Mouse (Mus musculus) midbrain, embryonic 13.5 days (tissue): ENCODE measurements around the gene D430042O09Rik. TPM values are rescaled to one million over a fixed set of nuclear protein-coding genes. Genes with fewer than 3 reads are reported as not detected.

Experiments
- ATAC-seq: fragments of 200-750 bp; cut with Nextera tagmentation; 2 replicates; pipeline ENCODE4 v1.8.0; 2017; ENCODE audit warnings: mild to moderate bottlenecking, moderate TSS enrichment, moderate library complexity
- H3K27ac ChIP-seq: fragments of 300-500 bp; sonication (generic); 2 replicates; pipeline ENCODE4 v1.5.1; 2015; ENCODE audit warnings: inconsistent platforms, mild to moderate bottlenecking, moderate library complexity
- H3K27me3 ChIP-seq: fragments of 300-500 bp; sonication (generic); 2 replicates; pipeline ENCODE4 v1.6.1; 2015; ENCODE audit warnings: mild to moderate bottlenecking, inconsistent platforms
- H3K36me3 ChIP-seq: fragments of 300-500 bp; sonication (generic); 2 replicates; pipeline ENCODE4 v1.6.1; 2015; ENCODE audit warnings: mild to moderate bottlenecking, inconsistent platforms
- H3K4me1 ChIP-seq: fragments of 300-500 bp; sonication (generic); replicated peaks from 2 replicates; pipeline ENCODE4 v1.6.1; 2015; ENCODE audit warnings: inconsistent platforms
- H3K4me2 ChIP-seq: fragments of 300-500 bp; sonication (generic); replicated peaks from 2 replicates; pipeline ENCODE4 v1.6.1; 2015; ENCODE audit warnings: moderate library complexity, mild to moderate bottlenecking, inconsistent platforms
- H3K4me3 ChIP-seq: fragments of 300-500 bp; sonication (generic); replicated peaks from 2 replicates; pipeline ENCODE4 v1.5.1; 2015; ENCODE audit warnings: mild to moderate bottlenecking, inconsistent platforms
- H3K9ac ChIP-seq: fragments of 300-500 bp; sonication (generic); replicated peaks from 2 replicates; pipeline ENCODE4 v1.6.1; 2015; ENCODE audit warnings: mild to moderate bottlenecking, inconsistent platforms
- H3K9me3 ChIP-seq: fragments of 300-500 bp; sonication (generic); 2 replicates; pipeline ENCODE4 v1.6.1; 2016; ENCODE audit warnings: mild to moderate bottlenecking, inconsistent platforms
- WGBS: fragments of 180-500 bp; shearing (Covaris S2); methylation state at CpG from one replicate; pipeline ENCODE4 v1.1.7; 2015; 5-methylcytosine and 5-hydroxymethylcytosine counted together
- polyA plus RNA-seq: library from polyadenylated mRNA; unstranded; fragments of >200 nt; fragmentation: Nextera tagmentation; extraction: Ambion mirVana; gene quantifications from 2 replicates; pipeline ENCODE4 v1.2.1, GENCODE M21; 2015

The D430042O09Rik gene
- polyA plus RNA-seq, 1 experiment from 2014 or later = 7.5 TPM

DNA sequence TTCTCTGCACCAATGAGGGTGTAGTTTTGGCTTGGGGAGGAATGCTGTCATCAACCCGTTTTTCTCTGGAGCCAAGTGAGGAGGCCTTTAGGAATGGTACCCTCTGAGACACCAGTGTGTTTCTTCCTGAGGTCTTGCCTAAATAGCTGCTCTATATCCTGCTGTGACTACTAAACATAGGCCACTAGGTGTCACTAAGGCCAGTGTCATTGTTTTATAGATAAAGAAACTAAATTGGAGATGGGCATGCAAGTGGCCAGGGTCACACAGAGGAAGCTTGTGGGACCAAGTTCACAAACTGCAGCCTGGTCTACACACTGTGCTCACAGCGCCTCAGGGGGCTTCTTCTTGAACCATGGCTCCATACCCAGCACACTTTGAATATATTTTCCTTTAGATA is 112.5 kb downstream of the D430042O09Rik start:
- ATAC-seq = no peak
- Histone ChIP-seq H3K4me1 (peaks cover 21% of the 10 kb centered on the region), H3K9ac (no peak overlapping the region), H3K36me3 (peaks cover 12% of the 10 kb centered on the region), H3K9me3 (no peaks in the 10 kb centered on the region), H3K27ac (no peak overlapping the region), H3K4me3 (no peak overlapping the region), H3K27me3 (no peaks in the 10 kb centered on the region), H3K4me2 (no peak overlapping the region)
- WGBS = 64% methylated on average over 2 of the region's 2 CpGs

- H3K27me3 ChIP-seq = no peaks in the 10 kb centered on the region
- no peak overlapping the region for H3K27ac ChIP-seq
- ATAC-seq = no peak
- no peaks in the 10 kb centered on the region for H3K9me3 ChIP-seq
- peaks cover 10% of the 10 kb centered on the region; the same call in 1 of the 2 replicates for H3K36me3 ChIP-seq
- H3K4me1 ChIP-seq = peaks cover 18% of the 10 kb centered on the region
- H3K4me3 ChIP-seq = no peak overlapping the region
- WGBS = 77% methylated on average over 2 of the region's 2 CpGs
- no peak overlapping the region for H3K4me2 ChIP-seq
- no peak overlapping the region for H3K9ac ChIP-seq
Observed at GRCm38 (mm10) chr7:125826425-125826824, 118.7 kb downstream of the D430042O09Rik start.

- Histone ChIP-seq H3K4me2 (no peak overlapping the region), H3K4me1 (peaks cover 18% of the 10 kb centered on the region), H3K36me3 (peaks cover 10% of the 10 kb centered on the region; the same call in 1 of the 2 replicates), H3K9me3 (no peaks in the 10 kb centered on the region), H3K27me3 (no peaks in the 10 kb centered on the region), H3K4me3 (no peak overlapping the region), H3K9ac (no peak overlapping the region), H3K27ac (no peak overlapping the region)
- WGBS = 76% methylated on average over 3 of the region's 3 CpGs
- ATAC-seq = no peak
Observed at GRCm38 (mm10) chr7:125826887-125827286, 119.2 kb downstream of the D430042O09Rik start.

DNA sequence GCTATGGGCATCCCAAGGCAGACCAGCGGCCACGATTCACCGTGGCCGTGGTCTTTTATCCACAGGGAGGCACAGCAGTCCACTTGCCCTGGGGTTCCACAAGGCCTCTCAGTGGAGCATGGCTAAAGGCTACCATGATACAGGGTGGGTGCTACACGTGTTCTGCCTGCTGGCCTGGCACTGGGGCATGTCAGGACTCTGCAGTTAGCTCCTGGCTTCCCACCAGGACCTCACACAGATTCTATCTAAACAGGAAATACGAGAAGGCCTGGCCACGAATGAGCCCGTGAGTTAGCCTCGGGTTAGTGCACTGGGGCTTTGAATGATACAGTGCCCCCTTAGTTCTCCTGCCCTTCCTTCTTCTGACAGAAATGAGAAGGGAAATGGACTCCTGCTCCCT is 119.7 kb downstream of the D430042O09Rik start:
- H3K4me1 ChIP-seq = peaks cover 18% of the 10 kb centered on the region
- no peak overlapping the region for H3K9ac ChIP-seq
- H3K4me2 ChIP-seq = no peak overlapping the region
- no peak overlapping the region for H3K27ac ChIP-seq
- H3K4me3 ChIP-seq = no peak overlapping the region
- peaks cover 10% of the 10 kb centered on the region; the same call in 1 of the 2 replicates for H3K36me3 ChIP-seq
- H3K9me3 ChIP-seq = no peaks in the 10 kb centered on the region
- H3K27me3 ChIP-seq = no peaks in the 10 kb centered on the region
- ATAC-seq = no peak
- WGBS = 77% methylated on average over 9 of the region's 9 CpGs

DNA sequence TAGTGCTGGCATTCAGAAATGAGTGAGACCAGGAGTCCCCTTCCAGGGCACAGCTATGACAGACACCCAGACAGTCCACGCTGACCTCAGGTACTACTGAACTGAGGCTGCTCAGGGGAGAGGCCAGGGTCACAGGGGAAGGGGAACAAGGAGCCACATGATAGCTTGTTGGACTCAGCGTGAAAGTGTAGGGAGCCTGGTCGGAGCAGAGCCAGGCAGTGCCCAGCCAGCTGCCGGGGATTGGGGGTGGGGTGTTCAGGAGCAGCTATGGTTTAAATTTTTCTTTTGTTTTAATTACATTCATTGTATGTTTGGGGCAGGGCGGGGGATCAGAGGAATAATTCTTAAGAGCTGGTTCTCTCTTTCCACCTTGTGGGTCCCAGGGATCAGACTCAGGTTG is 120.9 kb downstream of the D430042O09Rik start:
- WGBS = 82% methylated on average over 5 of the region's 5 CpGs

GRCm38 (mm10) chr7:125829121-125829666 is 121.5 kb downstream of the D430042O09Rik start:
- H3K9ac ChIP-seq = no peak overlapping the region
- H3K27ac ChIP-seq = peak overlapping the region; percentile 70
- WGBS = 57% methylated on average over 3 of the region's 3 CpGs

More for the DNA sequence above, 120.9 kb downstream of the D430042O09Rik start:
- no peak overlapping the region for H3K4me2 ChIP-seq
- no peak overlapping the region for H3K9ac ChIP-seq
- no peaks in the 10 kb centered on the region for H3K9me3 ChIP-seq
- H3K36me3 ChIP-seq = peaks cover 10% of the 10 kb centered on the region; the same call in 1 of the 2 replicates
- 0 out of 2 replicates have a peak, but pooled peaks have one; percentile 34 for ATAC-seq
- H3K4me3 ChIP-seq = no peak overlapping the region
- H3K27ac ChIP-seq = peak overlapping the region; percentile 70
- no peaks in the 10 kb centered on the region for H3K27me3 ChIP-seq
- H3K4me1 ChIP-seq = peaks cover 18% of the 10 kb centered on the region

GRCm38 (mm10) chr7:125832767-125833166 is 125.1 kb downstream of the D430042O09Rik start:
- Histone ChIP-seq H3K27ac (no peak overlapping the region), H3K36me3 (peaks cover 10% of the 10 kb centered on the region), H3K27me3 (no peaks in the 10 kb centered on the region), H3K9ac (no peak overlapping the region), H3K4me2 (no peak overlapping the region), H3K4me3 (no peak overlapping the region), H3K4me1 (peaks cover 24% of the 10 kb centered on the region), H3K9me3 (no peaks in the 10 kb centered on the region)
- WGBS = 63% methylated on average over 1 of the region's 1 CpGs
- ATAC-seq = no peak

More at GRCm38 (mm10) chr7:125829121-125829666, 121.5 kb downstream of the D430042O09Rik start:
- H3K4me2 ChIP-seq = no peak overlapping the region
- H3K4me1 ChIP-seq = peaks cover 18% of the 10 kb centered on the region
- peaks cover 10% of the 10 kb centered on the region; the same call in 1 of the 2 replicates for H3K36me3 ChIP-seq
- peak; percentile 69 for ATAC-seq
- no peak overlapping the region for H3K4me3 ChIP-seq
- no peaks in the 10 kb centered on the region for H3K9me3 ChIP-seq
- no peaks in the 10 kb centered on the region for H3K27me3 ChIP-seq

DNA sequence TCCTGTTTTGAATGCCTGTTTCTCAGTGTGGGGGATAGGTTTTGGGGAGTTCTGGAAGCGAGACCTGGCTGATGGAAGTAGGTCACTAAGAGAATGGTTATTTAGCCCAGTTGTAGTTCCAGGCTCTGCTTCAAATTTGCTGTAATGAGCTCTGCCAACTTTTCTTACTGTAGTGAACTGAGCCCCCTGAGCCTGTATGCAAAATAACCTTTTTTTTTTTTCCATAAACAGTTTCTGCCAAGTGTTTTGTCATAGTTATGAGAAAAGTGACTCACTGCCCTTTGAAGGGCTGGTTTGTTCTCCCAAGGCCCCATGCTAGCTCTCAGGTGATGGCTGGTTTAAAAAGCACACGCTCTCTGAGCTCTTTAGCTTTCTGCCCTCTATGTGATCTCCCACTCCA is 125.8 kb downstream of the D430042O09Rik start:
- peaks cover 10% of the 10 kb centered on the region for H3K36me3 ChIP-seq
- no peak overlapping the region for H3K27ac ChIP-seq
- WGBS = 89% methylated on average over 2 of the region's 2 CpGs
- H3K27me3 ChIP-seq = no peaks in the 10 kb centered on the region
- H3K4me3 ChIP-seq = no peak overlapping the region
- ATAC-seq = no peak
- H3K9ac ChIP-seq = no peak overlapping the region
- no peaks in the 10 kb centered on the region for H3K9me3 ChIP-seq
- H3K4me1 ChIP-seq = peaks cover 28% of the 10 kb centered on the region
- H3K4me2 ChIP-seq = no peak overlapping the region

- Histone ChIP-seq H3K4me2 (no peak overlapping the region), H3K9me3 (no peaks in the 10 kb centered on the region), H3K4me3 (no peak overlapping the region), H3K9ac (peak overlapping the region; percentile 19; the same call in 1 of the 2 replicates), H3K36me3 (peaks cover 6% of the 10 kb centered on the region), H3K27me3 (no peaks in the 10 kb centered on the region), H3K27ac (peak overlapping the region; percentile 80), H3K4me1 (peaks cover 28% of the 10 kb centered on the region)
- WGBS = 20% methylated on average over 5 of the region's 5 CpGs
- peak; percentile 72 for ATAC-seq
Observed at GRCm38 (mm10) chr7:125838078-125838742, 130.5 kb downstream of the D430042O09Rik start.

- 54% methylated on average over 1 of the region's 1 CpGs for WGBS
- no peak overlapping the region for H3K4me2 ChIP-seq
- no peaks in the 10 kb centered on the region for H3K4me1 ChIP-seq
- peaks cover 24% of the 10 kb centered on the region for H3K36me3 ChIP-seq
- no peak for ATAC-seq
- no peak overlapping the region for H3K27ac ChIP-seq
- no peak overlapping the region for H3K9ac ChIP-seq
- H3K4me3 ChIP-seq = no peak overlapping the region
- no peaks in the 10 kb centered on the region for H3K27me3 ChIP-seq
- H3K9me3 ChIP-seq = no peaks in the 10 kb centered on the region
Observed at GRCm38 (mm10) chr7:125845611-125846010, 137.9 kb downstream of the D430042O09Rik start.

DNA sequence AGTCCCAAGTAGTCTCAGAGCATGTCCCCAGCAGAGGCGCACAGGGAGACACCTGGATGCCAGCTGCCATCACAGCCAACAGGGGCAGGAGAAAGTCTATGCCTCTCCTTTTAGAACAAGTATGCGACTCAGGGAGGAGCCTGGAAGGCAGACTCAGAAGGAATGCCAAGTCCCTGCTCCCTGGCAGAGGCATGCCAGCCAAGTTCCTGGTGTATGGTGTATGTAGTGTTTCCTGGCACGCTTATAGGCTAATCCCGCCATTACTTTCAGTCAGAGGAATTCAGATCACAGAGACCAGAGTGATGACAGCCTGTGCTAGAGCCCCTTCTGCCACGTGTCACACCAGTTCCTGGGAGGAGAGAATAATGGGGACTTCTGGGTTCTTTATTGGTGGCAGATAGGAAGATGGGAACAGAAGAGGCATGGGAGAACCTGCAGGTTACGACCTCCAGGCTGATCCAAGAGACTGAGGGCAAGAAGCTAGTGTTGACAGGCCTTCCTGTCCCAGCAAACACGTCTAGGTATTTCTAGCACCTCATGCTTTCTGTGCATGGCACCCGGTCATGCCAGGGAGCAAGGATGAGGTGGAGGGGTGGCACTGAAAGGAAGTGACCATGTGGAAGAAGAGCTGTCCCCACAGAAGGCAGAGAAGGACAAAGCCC is 139.3 kb downstream of the D430042O09Rik start:
- ATAC-seq = no peak

GRCm38 (mm10) chr7:125847528-125847866 is 139.8 kb downstream of the D430042O09Rik start:
- 95% methylated on average over 2 of the region's 2 CpGs for WGBS
- no peak overlapping the region for H3K4me2 ChIP-seq
- H3K36me3 ChIP-seq = peaks cover 35% of the 10 kb centered on the region
- no peak overlapping the region for H3K27ac ChIP-seq
- no peak overlapping the region for H3K9ac ChIP-seq
- H3K4me3 ChIP-seq = no peak overlapping the region
- H3K27me3 ChIP-seq = no peaks in the 10 kb centered on the region
- no peak for ATAC-seq
- H3K4me1 ChIP-seq = no peaks in the 10 kb centered on the region
- H3K9me3 ChIP-seq = no peaks in the 10 kb centered on the region

More for the DNA sequence above, 139.3 kb downstream of the D430042O09Rik start:
- Histone ChIP-seq H3K9me3 (no peaks in the 10 kb centered on the region), H3K36me3 (peaks cover 35% of the 10 kb centered on the region), H3K27ac (no peak overlapping the region), H3K4me3 (no peak overlapping the region), H3K9ac (no peak overlapping the region), H3K4me1 (no peaks in the 10 kb centered on the region), H3K27me3 (no peaks in the 10 kb centered on the region), H3K4me2 (no peak overlapping the region)
- 82% methylated on average over 8 of the region's 8 CpGs for WGBS
